Mouse (Mus musculus) cerebellum, adult 2 months (tissue): ENCODE measurements around the gene Rsu1.

Source experiments
- CTCF ChIP-seq: fragments of 200-500 bp; IDR thresholded peaks from 2 replicates; pipeline ENCODE4 v1.5.1; 2011; ENCODE audit warnings: low read depth, mild to moderate bottlenecking, control low read depth, low read length, moderate library complexity, borderline replicate concordance; ENCODE audit not compliant: insufficient read depth
- POLR2A ChIP-seq: fragments of 200-500 bp; IDR thresholded peaks from 2 replicates; pipeline ENCODE4 v1.6.1; 2011; ENCODE audit warnings: low read length, control low read depth, borderline replicate concordance; ENCODE audit not compliant: insufficient read depth

GRCm38 (mm10) chr2:13089861-13090260, 181.4 kb downstream of the Rsu1 start:
- TF ChIP-seq CTCF: no peak
- no peak for TF ChIP-seq POLR2A
